10 mouse cellular contexts compared by ENCODE assay signal in the genomic region with DNA sequence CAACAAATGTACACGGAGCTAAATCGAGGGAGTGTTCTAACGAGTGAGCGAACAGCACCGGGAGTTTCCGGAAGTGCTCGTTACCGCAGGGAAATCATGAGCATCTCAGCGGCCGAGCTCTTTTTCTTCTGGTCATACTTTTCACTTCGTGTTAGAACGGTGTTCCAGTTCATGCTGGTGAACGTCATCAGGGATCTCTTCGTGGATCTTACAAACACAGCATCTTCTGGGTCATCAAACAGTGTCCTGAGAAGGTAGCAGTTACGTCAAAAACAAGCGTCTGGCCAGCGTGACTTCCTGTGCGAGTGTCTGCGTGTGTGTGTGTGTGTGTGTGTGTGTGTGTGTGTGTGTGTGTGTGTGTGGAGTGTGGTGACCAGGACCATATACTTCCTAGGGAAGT. TPM values are rescaled to one million over a fixed set of nuclear protein-coding genes. Genes with fewer than 3 reads are reported as not detected.
DNase-seq lines count a peak whose midpoint lies in the region; TF ChIP-seq lines count a peak whose summit lies in the region.
"Had no signal": no experiment of that assay in that cellular context is flagged by ENCODE, and none has a peak within 500 bp of the region (broad histone marks: within the 10 kb centered on the region; RNA-seq: fewer than 3 reads in every experiment).

No protein-coding gene starts in this region.

- WGBS in cerebellum, adult 2 months: 37% methylated on average over 19 of the region's 19 CpGs
- WGBS in lung, adult 2 months: 70% methylated on average over 19 of the region's 19 CpGs

- no peaks in the 10 kb centered on the region for H3K27me3 ChIP-seq in cerebellum, adult 2 months (ENCODE audit: control insufficient read depth, insufficient read depth, low read length)
- H3K27me3 ChIP-seq: heart, embryonic 15.5 days had no signal

- no peak for TF ChIP-seq POLR2A in cerebellum, adult 2 months (IDR thresholded peaks at IDR 0.05; ENCODE audit: borderline replicate concordance, insufficient read depth, low read length)
- TF ChIP-seq POLR2A in lung, adult 2 months (IDR thresholded peaks at IDR 0.05; ENCODE audit: borderline replicate concordance, extremely low read depth, low read depth, low read length): no peak

- no peak for TF ChIP-seq CTCF in cerebellum, adult 2 months (IDR thresholded peaks at IDR 0.05; ENCODE audit: borderline replicate concordance, insufficient read depth, low read depth, low read length)
- TF ChIP-seq CTCF in lung, adult 2 months (IDR thresholded peaks at IDR 0.05; ENCODE audit: insufficient read depth, low read length): no peak

- no peak overlapping the region for H3K27ac ChIP-seq in cerebellum, adult 2 months (ENCODE audit: insufficient read depth, low read length)
- H3K27ac ChIP-seq: heart, embryonic 15.5 days had no signal

- peak; percentile 8 to 22 for DNase-seq in cerebellum, adult 2 months
- no peak for DNase-seq in cerebellum, adult 11-12 months
- no peak for DNase-seq in lung, adult 2 months
- no peak for DNase-seq in lung, postnatal 25 days (ENCODE audit: low spot score)
- peak; percentile 30 to 52 for DNase-seq in left cerebral cortex, postnatal 25 days (ENCODE audit: low spot score in 2 of 2)
- DNase-seq in right cerebral cortex, postnatal 25 days: peak; percentile 29
- no peak for DNase-seq in gastrocnemius, postnatal 25 days
- no peak for DNase-seq in embryo, embryonic 10.5 days (ENCODE audit: low spot score)
- DNase-seq: liver, postnatal 0 days had no signal

- peak overlapping the region; percentile 49 for H3K4me3 ChIP-seq in cerebellum, adult 2 months (replicated peaks; ENCODE audit: insufficient read depth, low read depth, low read length)
- H3K4me3 ChIP-seq in lung, adult 2 months (replicated peaks; ENCODE audit: extremely low read depth, low read depth, low read length): peak overlapping the region; percentile 10
- H3K4me3 ChIP-seq: heart, embryonic 15.5 days had no signal

- intact Hi-C loops in left cerebral cortex, postnatal 25 days (cut with DNase I): no loop called here

- no peaks in the 10 kb centered on the region for H3K4me1 ChIP-seq in cerebellum, adult 2 months (ENCODE audit: control insufficient read depth, insufficient read depth, low read length)
- no peaks in the 10 kb centered on the region; the same call in 1 of the 2 replicates for H3K4me1 ChIP-seq in lung, adult 2 months (ENCODE audit: control insufficient read depth, insufficient read depth, low read length)

RNA-seq across cellular contexts. Expression of a gene that starts 44.7 kb away (rescaled TPM):
- not detected in 2 replicates for polyA plus RNA-seq in cerebellum, adult 2 months (2012; rRNA removed)
- polyA plus RNA-seq in lung, adult 2 months (2012; rRNA removed): not detected in 2 replicates
- total RNA-seq in left cerebral cortex, postnatal 25 days (2021): not detected
- not detected for total RNA-seq in gastrocnemius, postnatal 25 days (2021)
- polyA plus RNA-seq: heart, embryonic 15.5 days; liver, postnatal 0 days had no signal

RNA-seq across cellular contexts. Expression of a gene that starts 50.6 kb away (rescaled TPM):
- 35.3 and 36.9 TPM in 2 replicates for polyA plus RNA-seq in cerebellum, adult 2 months (2012; rRNA removed)
- polyA plus RNA-seq in lung, adult 2 months (2012; rRNA removed): 5.5 and 11.1 TPM in 2 replicates
- total RNA-seq in left cerebral cortex, postnatal 25 days (2021): 10 to 100 TPM; 51.7 to 52.4 TPM
- total RNA-seq in gastrocnemius, postnatal 25 days (2021): 100 to 1,000 TPM in 1 of 2 experiments, 10 to 100 TPM in 1; 83.3 to 127 TPM

RNA-seq across cellular contexts. Expression of a gene that starts 51.5 kb away (rescaled TPM):
- polyA plus RNA-seq in cerebellum, adult 2 months (2012; rRNA removed): 39.4 and 41.2 TPM in 2 replicates
- polyA plus RNA-seq in lung, adult 2 months (2012; rRNA removed): 6.0 and 9.3 TPM in 2 replicates
- total RNA-seq in left cerebral cortex, postnatal 25 days (2021): 10 to 100 TPM; 48.9 to 54.1 TPM
- 1 to 10 TPM; 6.3 to 6.4 TPM for total RNA-seq in gastrocnemius, postnatal 25 days (2021)

Comparison
In these comparisons a context has a peak if more than half of its experiments do, and no peak if none do; other contexts are left out.
1. DNase-seq: peak in cerebellum, adult 2 months (2 of 2), left cerebral cortex, postnatal 25 days (2 of 2) and right cerebral cortex, postnatal 25 days (single experiment); none in cerebellum, adult 11-12 months (single experiment), lung, adult 2 months (single experiment), lung, postnatal 25 days (single experiment), gastrocnemius, postnatal 25 days (single experiment) and embryo, embryonic 10.5 days (single experiment).
2. RNA of a gene that starts 51.5 kb away (total RNA-seq): 48.9 to 54.1 TPM in left cerebral cortex, postnatal 25 days; 6.3 to 6.4 TPM in gastrocnemius, postnatal 25 days; every median in the first group is over 4 times any median in the second.